Mouse (Mus musculus) macrophage (primary cell): Measurements from ENCODE around the gene Rad51. TPM values are rescaled to one million over a fixed set of nuclear protein-coding genes. Genes with fewer than 3 reads are reported as not detected.

Experiments used
- polyA plus RNA-seq: library from polyadenylated mRNA; stranded (reverse); fragments of 250-400 nt; gene quantifications from 3 replicates; pipeline ENCODE4 v1.2.4, GENCODE M21; 2018; ENCODE audit warnings: inconsistent platforms

The Rad51 gene
- polyA plus RNA-seq, 1 experiment from 2014 or later: 3.7 TPM

Other genes starting within 250 kb of the Rad51 start
- gene Bahd1, start 212.4 kb upstream of the Rad51 start, polyA plus RNA-seq: 20.7 to 31.5 TPM (median 27.2 TPM) in 3 replicates
- 17.8 to 32.1 TPM (median 29.0 TPM) in 3 replicates for gene Chst14, start 186.3 kb upstream of the Rad51 start, polyA plus RNA-seq
- gene Ccdc32, start 83.4 kb upstream of the Rad51 start, polyA plus RNA-seq: 22.4 to 25.3 TPM (median 25.0 TPM) in 3 replicates
- gene Rpusd2, start 78.0 kb upstream of the Rad51 start, polyA plus RNA-seq: 1.7 to 3.6 TPM (median 2.4 TPM) in 3 replicates
- 0.27 to 2.3 TPM (median 1.2 TPM) in 3 replicates for gene Knl1, start 65.7 kb upstream of the Rad51 start, polyA plus RNA-seq
- gene Rmdn3, start 44.2 kb downstream of the Rad51 start, polyA plus RNA-seq: 27.9 to 38.8 TPM (median 30.7 TPM) in 3 replicates
- gene Gchfr, start 55.0 kb downstream of the Rad51 start, polyA plus RNA-seq: 0.47 TPM in 1 of 3 replicates, not detected in the others
- not detected in 3 replicates for gene Gm14137, start 61.7 kb downstream of the Rad51 start, polyA plus RNA-seq
- 19.2 to 23.2 TPM (median 20.3 TPM) in 3 replicates for gene Zfyve19, start 95.8 kb downstream of the Rad51 start, polyA plus RNA-seq
- gene Dnajc17, start 96.0 kb downstream of the Rad51 start, polyA plus RNA-seq: 14.2 to 28.9 TPM (median 14.3 TPM) in 3 replicates
- gene Ppp1r14d, start 117.1 kb downstream of the Rad51 start, polyA plus RNA-seq: not detected in 3 replicates
- gene Spint1, start 124.6 kb downstream of the Rad51 start, polyA plus RNA-seq: 0.32 to 0.56 TPM (median 0.54 TPM) in 3 replicates
- 3.1 to 15.6 TPM (median 13.6 TPM) in 3 replicates for gene Rhov, start 158.5 kb downstream of the Rad51 start, polyA plus RNA-seq
- gene Vps18, start 175.9 kb downstream of the Rad51 start, polyA plus RNA-seq: 37.4 to 56.2 TPM (median 46.6 TPM) in 3 replicates
- not detected in 3 replicates for gene Dll4, start 213.0 kb downstream of the Rad51 start, polyA plus RNA-seq
- gene Chac1, start 238.4 kb downstream of the Rad51 start, polyA plus RNA-seq: 0.11 to 0.31 TPM in 2 of 3 replicates, not detected in the other